9 mouse cellular contexts compared by ENCODE assay signal in genomic region chr17:37028212-37028611, GRCm38 (mm10). TPM values are rescaled to one million over a fixed set of nuclear protein-coding genes. Genes with fewer than 3 reads are reported as not detected.
A peak's percentile ranks its signal among the peaks of the same experiment; 100 is the strongest.
DNase-seq lines count a peak whose midpoint lies in the region; ATAC-seq and TF ChIP-seq lines count a peak whose summit lies in the region.
"Had no signal": no experiment of that assay in that cellular context is flagged by ENCODE, and none has a peak within 500 bp of the region (broad histone marks: within the 10 kb centered on the region; RNA-seq: fewer than 3 reads in every experiment).

No protein-coding gene starts in this region.

- DNase-seq in kidney, postnatal 36 days: no peak
- DNase-seq in embryonic facial prominence, embryonic 14.5 days (ENCODE audit: low spot score): peak; percentile 53
- no peak for DNase-seq in thymus, postnatal 0 days (ENCODE audit: low spot score)
- no peak for DNase-seq in thymus, postnatal 10 days (ENCODE audit: low spot score in 2 of 2)
- DNase-seq in gastrocnemius, adult 18-20 months (ENCODE audit: low spot score): no peak

- H3K4me2 ChIP-seq in kidney, embryonic 16.5 days (replicated peaks; ENCODE audit: low read depth, low read length): peak overlapping the region; percentile 67
- H3K4me2 ChIP-seq in embryonic facial prominence, embryonic 14.5 days (ENCODE audit: low read depth, low read length): peak overlapping the region; percentile 60
- H3K4me2 ChIP-seq in intestine, embryonic 16.5 days (ENCODE audit: low read depth, low read length): peak overlapping the region; percentile 63
- H3K4me2 ChIP-seq in myocyte (ENCODE audit: low read depth): peak overlapping the region; percentile 48

- H3ac ChIP-seq in myocyte (ENCODE audit: control insufficient read depth, insufficient read length): no peak overlapping the region

- peak overlapping the region; percentile 97 for H3K27ac ChIP-seq in kidney, embryonic 16.5 days (ENCODE audit: low read length)
- peak overlapping the region; percentile 98 for H3K27ac ChIP-seq in embryonic facial prominence, embryonic 14.5 days (replicated peaks; ENCODE audit: low read depth, low read length)
- peak overlapping the region; percentile 95 for H3K27ac ChIP-seq in intestine, embryonic 16.5 days (ENCODE audit: low read length)

- peak overlapping the region; percentile 60 for H3K4me3 ChIP-seq in kidney, embryonic 16.5 days (ENCODE audit: low read length)
- H3K4me3 ChIP-seq in embryonic facial prominence, embryonic 14.5 days (ENCODE audit: low read depth, low read length): peak overlapping the region; percentile 42
- peak overlapping the region; percentile 65 for H3K4me3 ChIP-seq in intestine, embryonic 16.5 days (ENCODE audit: low read length)
- peak overlapping the region; percentile 24 for H3K4me3 ChIP-seq in myocyte

- no peaks in the 10 kb centered on the region for H3K27me3 ChIP-seq in kidney, embryonic 16.5 days (ENCODE audit: insufficient read depth, low read length)
- no peaks in the 10 kb centered on the region for H3K27me3 ChIP-seq in embryonic facial prominence, embryonic 14.5 days (replicated peaks; ENCODE audit: control insufficient read depth, insufficient read depth, low read length)
- no peaks in the 10 kb centered on the region for H3K27me3 ChIP-seq in intestine, embryonic 16.5 days (replicated peaks; ENCODE audit: control insufficient read depth, insufficient read depth, low read length)
- no peaks in the 10 kb centered on the region for H3K27me3 ChIP-seq in myocyte (ENCODE audit: control insufficient read depth, insufficient read depth, insufficient read length)

- peak; percentile 55 for ATAC-seq in kidney, embryonic 16.5 days (ENCODE audit: low FRiP score, low TSS enrichment)
- ATAC-seq in embryonic facial prominence, embryonic 14.5 days (ENCODE audit: low read depth): peak; percentile 34
- ATAC-seq in intestine, embryonic 16.5 days: peak; percentile 60; the same call in 1 of the 2 replicates

- H3K9me3 ChIP-seq in kidney, embryonic 16.5 days (ENCODE audit: low read length): no peaks in the 10 kb centered on the region
- H3K9me3 ChIP-seq in embryonic facial prominence, embryonic 14.5 days (ENCODE audit: control insufficient read depth, low read length): no peaks in the 10 kb centered on the region
- H3K9me3 ChIP-seq in intestine, embryonic 16.5 days (ENCODE audit: control insufficient read depth, low read length): no peaks in the 10 kb centered on the region

- no peaks in the 10 kb centered on the region for H3K79me2 ChIP-seq in myocyte (ENCODE audit: control insufficient read depth, insufficient read depth)

- H3K36me3 ChIP-seq in kidney, embryonic 16.5 days (ENCODE audit: insufficient read depth, low read length): no peaks in the 10 kb centered on the region
- no peaks in the 10 kb centered on the region for H3K36me3 ChIP-seq in embryonic facial prominence, embryonic 14.5 days (ENCODE audit: control insufficient read depth, insufficient read depth, low read length)
- H3K36me3 ChIP-seq in intestine, embryonic 16.5 days (ENCODE audit: control insufficient read depth, insufficient read depth, low read length): no peaks in the 10 kb centered on the region
- peaks cover 5% of the 10 kb centered on the region for H3K36me3 ChIP-seq in myocyte (ENCODE audit: control insufficient read depth, insufficient read depth)

- peak overlapping the region; percentile 69 for H3K9ac ChIP-seq in kidney, embryonic 16.5 days (replicated peaks; ENCODE audit: low read length)
- H3K9ac ChIP-seq in embryonic facial prominence, embryonic 14.5 days (ENCODE audit: low read depth, low read length): peak overlapping the region; percentile 53
- peak overlapping the region; percentile 60 for H3K9ac ChIP-seq in intestine, embryonic 16.5 days (ENCODE audit: low read depth, low read length)

- no peak for TF ChIP-seq POLR2A in myocyte (IDR thresholded peaks at IDR 0.05; ENCODE audit: insufficient read length, low read depth)

- peaks cover 8% of the 10 kb centered on the region; the same call in 1 of the 2 replicates for H3K4me1 ChIP-seq in kidney, embryonic 16.5 days (ENCODE audit: insufficient read depth, low read length)
- 0 out of 2 replicates have a peak, but pooled peaks cover 3% of the 10 kb centered on the region for H3K4me1 ChIP-seq in embryonic facial prominence, embryonic 14.5 days (ENCODE audit: control insufficient read depth, insufficient read depth, low read length)
- H3K4me1 ChIP-seq in intestine, embryonic 16.5 days (ENCODE audit: control insufficient read depth, insufficient read depth, low read length): no peaks in the 10 kb centered on the region

- 9% methylated on average over 10 of the region's 10 CpGs for WGBS in kidney, embryonic 16.5 days
- 3% methylated on average over 10 of the region's 10 CpGs for WGBS in embryonic facial prominence, embryonic 14.5 days
- 8% methylated on average over 10 of the region's 10 CpGs for WGBS in intestine, embryonic 16.5 days

TF ChIP-seq in myocyte, 11 proteins besides CTCF, POLR2A, EP300 and RAD21:
- TF ChIP-seq POLR2AphosphoS2 (IDR thresholded peaks at IDR 0.05; ENCODE audit: insufficient read length, low read depth) (no peak), TCF12 (IDR thresholded peaks at IDR 0.05; ENCODE audit: insufficient read depth, poor library complexity, severe bottlenecking) (no peak), CEBPB (IDR thresholded peaks at IDR 0.05; ENCODE audit: insufficient read depth, poor library complexity, severe bottlenecking) (no peak), MYOD1 (IDR thresholded peaks at IDR 0.05; ENCODE audit: control insufficient read depth in 1 of 3, insufficient read length in 2 of 3, low read depth in 2 of 3) (no peak), REST (IDR thresholded peaks at IDR 0.05; ENCODE audit: insufficient read depth, insufficient read length) (no peak), USF1 (IDR thresholded peaks at IDR 0.05; ENCODE audit: low read depth) (no peak), MYOG (IDR thresholded peaks at IDR 0.05; ENCODE audit: control insufficient read depth in 1 of 3, insufficient read depth in 1 of 3, insufficient read length in 2 of 3, low read depth in 2 of 3) (no peak), TCF3 (IDR thresholded peaks at IDR 0.05; ENCODE audit: insufficient read length, low read depth) (no peak), MAX (IDR thresholded peaks at IDR 0.05; ENCODE audit: low read depth) (no peak), SRF (IDR thresholded peaks at IDR 0.05; ENCODE audit: control insufficient read depth, insufficient read length, low read depth) (no peak)

RNA-seq across cellular contexts. Expression of gene Mog, which starts 5.0 kb away (rescaled TPM):
- 0.09 and 0.13 TPM in 2 replicates for polyA plus RNA-seq in kidney, embryonic 16.5 days (2015; fragmentation: Nextera tagmentation; extraction: Ambion mirVana)
- polyA plus RNA-seq in embryonic facial prominence, embryonic 14.5 days (2014; fragmentation: Nextera tagmentation; extraction: Ambion mirVana): 0.12 and 0.22 TPM in 2 replicates
- not detected in 2 replicates for polyA plus RNA-seq in intestine, embryonic 16.5 days (2015; fragmentation: Nextera tagmentation; extraction: Ambion mirVana)
- polyA plus RNA-seq in myocyte (2012; fragmentation: generic; extraction: Trizol): 0.04 TPM
- polyA plus RNA-seq in thymus, postnatal 0 days (2015; fragmentation: Nextera tagmentation; extraction: Ambion mirVana): not detected in 2 replicates
- total RNA-seq in gastrocnemius, adult 18-20 months (2021): not detected
- polyA plus RNA-seq: thymus, adult 2 months had no signal

RNA-seq across cellular contexts. Expression of gene Gabbr1, which starts 17.6 kb away (rescaled TPM):
- polyA plus RNA-seq in kidney, embryonic 16.5 days (2015; fragmentation: Nextera tagmentation; extraction: Ambion mirVana): 5.6 and 7.7 TPM in 2 replicates
- polyA plus RNA-seq in embryonic facial prominence, embryonic 14.5 days (2014; fragmentation: Nextera tagmentation; extraction: Ambion mirVana): 8.4 and 10.2 TPM in 2 replicates
- polyA plus RNA-seq in intestine, embryonic 16.5 days (2015; fragmentation: Nextera tagmentation; extraction: Ambion mirVana): 5.4 and 6.2 TPM in 2 replicates
- 15.9 TPM for polyA plus RNA-seq in myocyte (2012; fragmentation: generic; extraction: Trizol)
- 2.4 and 6.8 TPM in 2 replicates for polyA plus RNA-seq in thymus, postnatal 0 days (2015; fragmentation: Nextera tagmentation; extraction: Ambion mirVana)
- 1 to 10 TPM; 5.5 to 8.2 TPM for total RNA-seq in gastrocnemius, adult 18-20 months (2021)

RNA-seq across cellular contexts. Expression of gene Zfp57, which starts 27.2 kb away (rescaled TPM):
- 64.5 and 66.7 TPM in 2 replicates for polyA plus RNA-seq in kidney, embryonic 16.5 days (2015; fragmentation: Nextera tagmentation; extraction: Ambion mirVana)
- 45.5 and 64.8 TPM in 2 replicates for polyA plus RNA-seq in embryonic facial prominence, embryonic 14.5 days (2014; fragmentation: Nextera tagmentation; extraction: Ambion mirVana)
- polyA plus RNA-seq in intestine, embryonic 16.5 days (2015; fragmentation: Nextera tagmentation; extraction: Ambion mirVana): 41.3 and 43.2 TPM in 2 replicates
- 14.2 TPM for polyA plus RNA-seq in myocyte (2012; fragmentation: generic; extraction: Trizol)
- polyA plus RNA-seq in thymus, postnatal 0 days (2015; fragmentation: Nextera tagmentation; extraction: Ambion mirVana): 3.4 and 3.9 TPM in 2 replicates
- total RNA-seq in gastrocnemius, adult 18-20 months (2021): not detected

RNA-seq across cellular contexts. Expression of gene H2-M5, which starts 38.9 kb away (rescaled TPM):
- 0.44 and 0.57 TPM in 2 replicates for polyA plus RNA-seq in kidney, embryonic 16.5 days (2015; fragmentation: Nextera tagmentation; extraction: Ambion mirVana)
- polyA plus RNA-seq in embryonic facial prominence, embryonic 14.5 days (2014; fragmentation: Nextera tagmentation; extraction: Ambion mirVana): 0.21 and 0.22 TPM in 2 replicates
- polyA plus RNA-seq in intestine, embryonic 16.5 days (2015; fragmentation: Nextera tagmentation; extraction: Ambion mirVana): 0.16 and 0.22 TPM in 2 replicates
- 0.07 TPM for polyA plus RNA-seq in myocyte (2012; fragmentation: generic; extraction: Trizol)
- 0.09 and 0.10 TPM in 2 replicates for polyA plus RNA-seq in thymus, postnatal 0 days (2015; fragmentation: Nextera tagmentation; extraction: Ambion mirVana)
- not detected for total RNA-seq in gastrocnemius, adult 18-20 months (2021)

RNA-seq across cellular contexts. Expression of gene 2410137M14Rik, which starts 47.2 kb away (rescaled TPM):
- polyA plus RNA-seq in kidney, embryonic 16.5 days (2015; fragmentation: Nextera tagmentation; extraction: Ambion mirVana): not detected in 2 replicates
- polyA plus RNA-seq in embryonic facial prominence, embryonic 14.5 days (2014; fragmentation: Nextera tagmentation; extraction: Ambion mirVana): not detected in 2 replicates
- polyA plus RNA-seq in intestine, embryonic 16.5 days (2015; fragmentation: Nextera tagmentation; extraction: Ambion mirVana): not detected in 2 replicates
- polyA plus RNA-seq in myocyte (2012; fragmentation: generic; extraction: Trizol): not detected
- polyA plus RNA-seq in thymus, postnatal 0 days (2015; fragmentation: Nextera tagmentation; extraction: Ambion mirVana): not detected in 2 replicates
- under 1 TPM in 1 of 2 experiments, not detected in 1; 0.37 TPM for total RNA-seq in gastrocnemius, adult 18-20 months (2021)
- polyA plus RNA-seq: thymus, adult 2 months had no signal
